Mouse (Mus musculus) embryonic facial prominence, embryonic 10.5 days (tissue): ENCODE results near the gene Hist1h2ad. TPM values are rescaled to one million over a fixed set of nuclear protein-coding genes. Genes with fewer than 3 reads are reported as not detected.
"Not testable (repeated sequence)": the region's sequence is repeated elsewhere in the genome, so short reads cannot be mapped to it uniquely, and the experiment has no call there.

Experiments
- DNase-seq: peaks from one replicate; pipeline ENCODE4 v3.0.0-alpha.2; 2017; ENCODE audit warnings: low spot score
- H3K27ac ChIP-seq: fragments of 300-500 bp; sonication (generic); replicated peaks from 2 replicates; pipeline ENCODE4 v1.5.1; 2016; ENCODE audit warnings: mild to moderate bottlenecking
- H3K27me3 ChIP-seq: fragments of 300-500 bp; sonication (generic); replicated peaks from 2 replicates; pipeline ENCODE4 v1.6.1; 2016; ENCODE audit warnings: low read depth, mild to moderate bottlenecking; ENCODE audit not compliant: poor library complexity, severe bottlenecking
- H3K36me3 ChIP-seq: fragments of 300-500 bp; sonication (generic); replicated peaks from 2 replicates; pipeline ENCODE4 v1.6.1; 2016; ENCODE audit warnings: mild to moderate bottlenecking, moderate library complexity
- H3K4me1 ChIP-seq: fragments of 300-500 bp; sonication (generic); 2 replicates; pipeline ENCODE4 v1.6.1; 2016
- H3K4me3 ChIP-seq: fragments of 300-500 bp; sonication (generic); 2 replicates; pipeline ENCODE4 v1.5.1; 2016; ENCODE audit warnings: mild to moderate bottlenecking, moderate library complexity
- H3K9me3 ChIP-seq: fragments of 300-500 bp; sonication (generic); 2 replicates; pipeline ENCODE4 v1.6.1; 2016; ENCODE audit warnings: mild to moderate bottlenecking
- WGBS: fragments of 180-500 bp; shearing (Covaris S2); methylation state at CpG from one replicate; pipeline ENCODE4 v1.1.7; 2016; 5-methylcytosine and 5-hydroxymethylcytosine counted together
- microRNA-seq: library from miRNA; unstranded; fragments of <30 nt; microRNA quantifications from one replicate; pipeline ENCODE4, GENCODE M21; 2017
- polyA plus RNA-seq: library from polyadenylated mRNA; unstranded; fragments of >200 nt; fragmentation: Nextera tagmentation; extraction: Ambion mirVana; gene quantifications from 2 replicates; pipeline ENCODE4 v1.2.1, GENCODE M21; 2016

Gene Hist1h2ad
- polyA plus RNA-seq, 1 experiment from 2014 or later: 3.8 TPM

- WGBS: 86% methylated on average over 4 of the region's 4 CpGs
- no peaks in the 10 kb centered on the region for H3K27me3 ChIP-seq
- H3K9me3 ChIP-seq: no peaks in the 10 kb centered on the region
- no peaks in the 10 kb centered on the region for H3K4me1 ChIP-seq
- no peaks in the 10 kb centered on the region for H3K36me3 ChIP-seq
- no peak for DNase-seq
- no peak overlapping the region for H3K4me3 ChIP-seq
- no peak overlapping the region for H3K27ac ChIP-seq
Observed at GRCm38 (mm10) chr13:23609209-23609608, 35.0 kb downstream of the Hist1h2ad start.

GRCm38 (mm10) chr13:23609844-23610243 is 35.7 kb downstream of the Hist1h2ad start:
- no peak overlapping the region for H3K27ac ChIP-seq
- H3K36me3 ChIP-seq: no peaks in the 10 kb centered on the region
- DNase-seq: no peak
- H3K27me3 ChIP-seq: no peaks in the 10 kb centered on the region
- no peak overlapping the region for H3K4me3 ChIP-seq
- H3K9me3 ChIP-seq: no peaks in the 10 kb centered on the region
- H3K4me1 ChIP-seq: no peaks in the 10 kb centered on the region

- H3K4me3 ChIP-seq: no peak overlapping the region
- no peak for DNase-seq
- 70% methylated on average over 2 of the region's 2 CpGs for WGBS
- no peaks in the 10 kb centered on the region for H3K27me3 ChIP-seq
- H3K27ac ChIP-seq: no peak overlapping the region
- H3K36me3 ChIP-seq: no peaks in the 10 kb centered on the region
- no peaks in the 10 kb centered on the region for H3K4me1 ChIP-seq
- H3K9me3 ChIP-seq: no peaks in the 10 kb centered on the region
Observed at GRCm38 (mm10) chr13:23610393-23610792, 36.2 kb downstream of the Hist1h2ad start.

- 94% methylated on average over 3 of the region's 3 CpGs for WGBS
- Histone ChIP-seq H3K9me3 (no peaks in the 10 kb centered on the region), H3K4me3 (no peak overlapping the region), H3K4me1 (no peaks in the 10 kb centered on the region), H3K27ac (no peak overlapping the region), H3K27me3 (no peaks in the 10 kb centered on the region), H3K36me3 (no peaks in the 10 kb centered on the region)
- no peak for DNase-seq
Observed at GRCm38 (mm10) chr13:23611638-23612037, 37.5 kb downstream of the Hist1h2ad start.

GRCm38 (mm10) chr13:23620056-23620732 is 46.0 kb downstream of the Hist1h2ad start:
- H3K36me3 ChIP-seq: no peaks in the 10 kb centered on the region
- H3K4me3 ChIP-seq: peak overlapping the region; percentile 76
- H3K27ac ChIP-seq: peak overlapping the region; percentile 97
- no peak for DNase-seq
- no peaks in the 10 kb centered on the region for H3K27me3 ChIP-seq
- H3K4me1 ChIP-seq: peaks cover 18% of the 10 kb centered on the region
- WGBS: 65% methylated on average over 12 of the region's 12 CpGs
- no peaks in the 10 kb centered on the region for H3K9me3 ChIP-seq

- peaks cover 18% of the 10 kb centered on the region for H3K4me1 ChIP-seq
- peak within 1 kb of the TSS; percentile 76 for H3K4me3 ChIP-seq
- H3K27ac ChIP-seq: peak within 1 kb of the TSS; percentile 97
- 1% methylated on average over 27 of the region's 27 CpGs for WGBS
- DNase-seq: peak; percentile 74
- no peaks in the 10 kb centered on the region for H3K36me3 ChIP-seq
- H3K27me3 ChIP-seq: no peaks in the 10 kb centered on the region
- no peaks in the 10 kb centered on the region for H3K9me3 ChIP-seq
Observed at GRCm38 (mm10) chr13:23620733-23621531, 46.8 kb downstream of the Hist1h2ad start, which contains the start of gene Hist1h2be. Hist1h2be (minus strand) TSS chr13:23621124.

GRCm38 (mm10) chr13:23621532-23622174 is 47.5 kb downstream of the Hist1h2ad start:
- H3K9me3 ChIP-seq: no peaks in the 10 kb centered on the region
- peak overlapping the region; percentile 97 for H3K27ac ChIP-seq
- WGBS: under 1% methylated on average over 18 of the region's 18 CpGs
- DNase-seq: peak; percentile 74
- peaks cover 18% of the 10 kb centered on the region for H3K4me1 ChIP-seq
- H3K36me3 ChIP-seq: no peaks in the 10 kb centered on the region
- H3K4me3 ChIP-seq: peak overlapping the region; percentile 76
- 0 out of 2 replicates have a peak, but pooled peaks cover 2% of the 10 kb centered on the region for H3K27me3 ChIP-seq

GRCm38 (mm10) chr13:23622175-23622671 is 48.0 kb downstream of the Hist1h2ad start, which contains the start of gene Hist1h1e:
Hist1h1e (minus strand) TSS chr13:23622558.
- not testable (repeated sequence) for H3K9me3 ChIP-seq, H3K36me3 ChIP-seq, H3K27me3 ChIP-seq
- H3K4me3 ChIP-seq: peak within 1 kb of the TSS; percentile 76
- peaks cover 18% of the 10 kb centered on the region for H3K4me1 ChIP-seq
- H3K27ac ChIP-seq: peak within 1 kb of the TSS; percentile 97
- peak; percentile 92 for DNase-seq
- under 1% methylated on average over 53 of the region's 53 CpGs for WGBS

GRCm38 (mm10) chr13:23622861-23623450 is 48.8 kb downstream of the Hist1h2ad start:
- DNase-seq: no peak
- Histone ChIP-seq H3K9me3 (no peaks in the 10 kb centered on the region), H3K4me3 (peak overlapping the region; percentile 76), H3K36me3 (no peaks in the 10 kb centered on the region), H3K4me1 (peaks cover 18% of the 10 kb centered on the region), H3K27ac (peak overlapping the region; percentile 97), H3K27me3 (peaks cover 3% of the 10 kb centered on the region; the same call in 1 of the 2 replicates)
- WGBS: 31% methylated on average over 7 of the region's 7 CpGs

Small RNA genes within 50 kb of the gene (microRNA-seq; reads per million reads assigned to microRNA genes)
- gene Gm44297 (not detected), gene Gm44359 (not detected), gene Gm44394 (not detected)

Other genes starting within 250 kb of the Hist1h2ad start
- gene Zfp322a, start 205.2 kb upstream of the Hist1h2ad start, polyA plus RNA-seq: 59.9 and 60.6 TPM in 2 replicates
- 15.0 and 15.6 TPM in 2 replicates for gene Abt1, start 150.5 kb upstream of the Hist1h2ad start, polyA plus RNA-seq
- gene Btn1a1, start 108.5 kb upstream of the Hist1h2ad start, polyA plus RNA-seq: 0.12 and 0.16 TPM in 2 replicates
- gene Btn2a2, start 85.5 kb upstream of the Hist1h2ad start, polyA plus RNA-seq: 0.99 and 1.2 TPM in 2 replicates
- 2.7 and 3.0 TPM in 2 replicates for gene Hist1h4h, start 43.3 kb upstream of the Hist1h2ad start, polyA plus RNA-seq
- gene Hist1h2af, start 40.5 kb upstream of the Hist1h2ad start, polyA plus RNA-seq: 4.8 and 5.5 TPM in 2 replicates
- gene Hist1h3g, start 39.0 kb upstream of the Hist1h2ad start, polyA plus RNA-seq: 6.5 and 7.7 TPM in 2 replicates
- 1.1 TPM in 2 replicates for gene Hist1h2bh, start 31.0 kb upstream of the Hist1h2ad start, polyA plus RNA-seq
- gene Hist1h3f, start 30.3 kb upstream of the Hist1h2ad start, polyA plus RNA-seq: 0.97 and 1.2 TPM in 2 replicates
- gene Hist1h4f, start 22.7 kb upstream of the Hist1h2ad start, polyA plus RNA-seq: 1.00 and 1.2 TPM in 2 replicates
- 0.58 and 0.60 TPM in 2 replicates for gene Hist1h1d, start 21.1 kb upstream of the Hist1h2ad start, polyA plus RNA-seq
- gene Hist1h3e, start 12.0 kb upstream of the Hist1h2ad start, polyA plus RNA-seq: 5.8 and 6.8 TPM in 2 replicates
- gene Hist1h2ae, start 3.2 kb upstream of the Hist1h2ad start, polyA plus RNA-seq: 96.8 and 97.7 TPM in 2 replicates
- 7.0 and 9.8 TPM in 2 replicates for gene Hist1h2bg, start 3.0 kb upstream of the Hist1h2ad start, polyA plus RNA-seq
- gene Hist1h2bf, start 185 bp upstream of the Hist1h2ad start, polyA plus RNA-seq: 4.0 and 4.8 TPM in 2 replicates
- gene Hist1h3d, start 1.4 kb downstream of the Hist1h2ad start, polyA plus RNA-seq: 9.3 and 10.5 TPM in 2 replicates
- 97.2 and 97.7 TPM in 2 replicates for gene Hist1h4d, start 7.2 kb downstream of the Hist1h2ad start, polyA plus RNA-seq
- gene Hist1h2be, start 46.7 kb downstream of the Hist1h2ad start, polyA plus RNA-seq: 3.1 and 4.0 TPM in 2 replicates
- gene Hist1h1e, start 48.2 kb downstream of the Hist1h2ad start, polyA plus RNA-seq: 18.4 and 19.5 TPM in 2 replicates
- 0.91 and 1.3 TPM in 2 replicates for gene Hist1h2ac, start 109.6 kb downstream of the Hist1h2ad start, polyA plus RNA-seq
- gene Hist1h2bc, start 109.8 kb downstream of the Hist1h2ad start, polyA plus RNA-seq: 19.0 and 20.3 TPM in 2 replicates
- gene Hist1h1t, start 121.4 kb downstream of the Hist1h2ad start, polyA plus RNA-seq: 0.28 TPM in 1 of 2 replicates, not detected in the other
- 6.6 and 6.8 TPM in 2 replicates for gene Hist1h4c, start 124.1 kb downstream of the Hist1h2ad start, polyA plus RNA-seq
- gene Hfe, start 136.5 kb downstream of the Hist1h2ad start, polyA plus RNA-seq: 1.5 and 2.0 TPM in 2 replicates
- gene Hist1h1c, start 164.4 kb downstream of the Hist1h2ad start, polyA plus RNA-seq: 9.1 and 9.2 TPM in 2 replicates
- 8.6 and 10.0 TPM in 2 replicates for gene Hist1h3c, start 171.2 kb downstream of the Hist1h2ad start, polyA plus RNA-seq
- 1.9 and 2.9 TPM in 2 replicates for gene Hist1h2bb, start 172.4 kb downstream of the Hist1h2ad start, polyA plus RNA-seq
- 39.1 and 43.8 TPM in 2 replicates for gene Hist1h2ab, start 176.7 kb downstream of the Hist1h2ad start, polyA plus RNA-seq
- gene Hist1h3b, start 177.9 kb downstream of the Hist1h2ad start, polyA plus RNA-seq: 9.5 and 10.3 TPM in 2 replicates
- 2.8 and 7.1 TPM in 2 replicates for gene Hist1h4b, start 182.6 kb downstream of the Hist1h2ad start, polyA plus RNA-seq
- gene Hist1h4a, start 186.8 kb downstream of the Hist1h2ad start, polyA plus RNA-seq: 0.54 and 0.65 TPM in 2 replicates
- 4.7 and 5.0 TPM in 2 replicates for gene Hist1h3a, start 188.0 kb downstream of the Hist1h2ad start, polyA plus RNA-seq
- gene Hist1h1a, start 189.3 kb downstream of the Hist1h2ad start, polyA plus RNA-seq: 2.7 and 4.0 TPM in 2 replicates
- 0.26 TPM in 1 of 2 replicates, not detected in the other for gene Trim38, start 195.5 kb downstream of the Hist1h2ad start, polyA plus RNA-seq
- gene Slc17a2, start 232.6 kb downstream of the Hist1h2ad start, polyA plus RNA-seq: not detected in 2 replicates